ENCODE assay signal across 17 mouse cellular contexts in genomic region chr3:57998121-57999102, GRCm38 (mm10).
DNase-seq lines count a peak whose midpoint lies in the region; ATAC-seq and TF ChIP-seq lines count a peak whose summit lies in the region.
"Had no signal": no experiment of that assay in that cellular context is flagged by ENCODE, and none has a peak within 500 bp of the region (broad histone marks: within the 10 kb centered on the region; RNA-seq: fewer than 3 reads in every experiment).

No protein-coding gene starts in this region.

- WGBS in forebrain, embryonic 16.5 days, result 68% methylated on average over 6 of the region's 6 CpGs

- no peak overlapping the region for H3K4me2 ChIP-seq in forebrain, embryonic 16.5 days (ENCODE audit: low read length)
- H3K4me2 ChIP-seq: liver, embryonic 12.5 days had no signal

- TF ChIP-seq CTCF in gastrocnemius, adult 2 months (IDR thresholded peaks at IDR 0.05), result no peak

- no peaks in the 10 kb centered on the region for H3K27me3 ChIP-seq in forebrain, embryonic 16.5 days (replicated peaks; ENCODE audit: control insufficient read depth, insufficient read depth, low read length)
- H3K27me3 ChIP-seq: liver, embryonic 12.5 days; Patski had no signal

- no peak overlapping the region for H3K9ac ChIP-seq in forebrain, embryonic 16.5 days (replicated peaks; ENCODE audit: low read depth, low read length)
- H3K9ac ChIP-seq: liver, embryonic 12.5 days had no signal

- peak; percentile 23 for DNase-seq in gastrocnemius, adult 2 months
- no peak for DNase-seq in gastrocnemius, postnatal 4 days (ENCODE audit: low spot score in 2 of 2)
- peak; percentile 77 for DNase-seq in 3T3-L1 (ENCODE audit: low read depth, low spot score)
- peak; percentile 50 to 90 for DNase-seq in left cerebral cortex, postnatal 25 days (ENCODE audit: low spot score in 2 of 2)
- no peak for DNase-seq in adrenal gland, adult 8-10 months
- DNase-seq in adrenal gland, postnatal 10 days, result no peak
- DNase-seq: adrenal gland, postnatal 14 days; cerebellum, adult 11 months; kidney, adult 2 months; lung, postnatal 10 days; thymus, adult 2 months had no signal

- no peak overlapping the region for H3K4me3 ChIP-seq in gastrocnemius, adult 2 months
- no peak overlapping the region for H3K4me3 ChIP-seq in forebrain, embryonic 16.5 days (replicated peaks; ENCODE audit: low read length)
- H3K4me3 ChIP-seq: liver, embryonic 12.5 days; midbrain, embryonic 10.5 days had no signal

- H3K27ac ChIP-seq in gastrocnemius, adult 2 months, result no peak overlapping the region
- H3K27ac ChIP-seq in forebrain, embryonic 16.5 days (ENCODE audit: low read length), result no peak overlapping the region
- H3K27ac ChIP-seq: liver, embryonic 12.5 days; midbrain, embryonic 10.5 days had no signal

- H3K9me3 ChIP-seq in forebrain, embryonic 16.5 days (ENCODE audit: control insufficient read depth, low read length), result no peaks in the 10 kb centered on the region
- H3K9me3 ChIP-seq: liver, embryonic 12.5 days; midbrain, embryonic 10.5 days had no signal

- peaks cover 6% of the 10 kb centered on the region; the same call in 1 of the 2 replicates for H3K4me1 ChIP-seq in forebrain, embryonic 16.5 days (replicated peaks; ENCODE audit: control insufficient read depth, insufficient read depth, low read length)
- H3K4me1 ChIP-seq: liver, embryonic 12.5 days had no signal

- peak; percentile 71 for ATAC-seq in forebrain, embryonic 16.5 days
- ATAC-seq: CD4-positive, CD25-positive, alpha-beta regulatory T cell, adult 4 months; hindbrain, embryonic 16.5 days; liver, embryonic 12.5 days; Patski had no signal

- intact Hi-C loops in gastrocnemius, adult 2 months (cut with DNase I), result no loop called here
- intact Hi-C loops in left cerebral cortex, postnatal 25 days (cut with DNase I), result loop anchor here (1.0 to 5.0 kb wide), 5 partner anchors 64 to 152 kb away; no protein-coding TSS in a partner anchor

- no peaks in the 10 kb centered on the region for H3K36me3 ChIP-seq in forebrain, embryonic 16.5 days (ENCODE audit: control insufficient read depth, insufficient read depth)
- H3K36me3 ChIP-seq: liver, embryonic 12.5 days; midbrain, embryonic 10.5 days had no signal

Comparison
In these comparisons a context has a peak if more than half of its experiments do, and no peak if none do; other contexts are left out.
1. DNase-seq: peak in gastrocnemius, adult 2 months (single experiment), 3T3-L1 (single experiment) and left cerebral cortex, postnatal 25 days (2 of 2); none in gastrocnemius, postnatal 4 days (0 of 2), adrenal gland, adult 8-10 months (single experiment) and adrenal gland, postnatal 10 days (single experiment).